Mouse (Mus musculus) embryo, embryonic 9.5 days (tissue): ENCODE data around the gene Nme3.
A peak's percentile ranks its signal among the peaks of the same experiment; 100 is the strongest.
"Not testable (repeated sequence)": the region's sequence is repeated elsewhere in the genome, so short reads cannot be mapped to it uniquely, and the experiment has no call there.

ENCODE experiments used
- DNase-seq: peaks from one replicate; pipeline ENCODE4 v3.0.0-alpha.2; 2017; ENCODE audit errors: extremely low spot score

The Nme3 gene

GRCm38 (mm10) chr17:24899153-24899552 is 2.9 kb downstream of the Nme3 start:
- no peak for DNase-seq

DNA sequence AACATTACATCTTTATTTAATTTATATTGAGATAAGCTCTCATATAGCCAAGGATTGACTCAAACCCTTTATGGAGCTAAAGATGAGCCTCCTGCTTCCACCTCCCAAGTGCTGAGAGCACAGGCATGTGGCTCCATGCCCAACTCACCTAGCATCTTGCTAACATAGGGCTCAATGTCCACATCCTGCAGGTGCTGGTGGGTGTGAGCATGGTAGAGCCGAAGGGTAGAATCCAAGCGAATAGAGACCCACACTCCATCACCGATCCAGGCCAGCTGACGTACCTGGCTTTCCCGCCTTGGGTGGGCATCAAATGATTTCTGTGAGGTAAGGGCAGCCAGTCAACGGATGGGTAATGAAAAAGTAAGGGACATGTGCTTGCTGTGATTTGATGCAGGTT is 3.7 kb downstream of the Nme3 start:
- no peak for DNase-seq

DNA sequence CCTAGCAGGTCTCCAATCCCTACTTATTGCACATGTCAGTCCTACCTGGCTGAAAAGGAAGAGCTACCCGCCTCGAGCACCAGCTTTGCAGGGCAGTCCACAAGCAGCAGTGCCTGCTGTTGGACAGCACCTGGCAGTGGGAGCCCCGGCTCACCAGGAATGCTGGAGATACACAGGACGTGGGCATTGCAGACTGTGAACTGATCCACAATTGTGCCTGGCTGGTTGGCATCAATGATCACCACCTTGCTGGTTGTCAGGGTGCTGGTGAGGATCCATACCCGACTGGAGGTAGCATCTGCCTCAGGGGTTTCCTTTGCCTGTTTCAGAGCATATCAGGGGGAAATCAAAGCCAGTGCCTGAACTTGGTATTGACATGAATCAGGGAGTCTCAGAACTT is 5.8 kb downstream of the Nme3 start:
- DNase-seq = no peak

- no peak for DNase-seq
These were observed 6.6 kb downstream of the Nme3 start for GRCm38 (mm10) chr17:24902671-24903474.

DNA sequence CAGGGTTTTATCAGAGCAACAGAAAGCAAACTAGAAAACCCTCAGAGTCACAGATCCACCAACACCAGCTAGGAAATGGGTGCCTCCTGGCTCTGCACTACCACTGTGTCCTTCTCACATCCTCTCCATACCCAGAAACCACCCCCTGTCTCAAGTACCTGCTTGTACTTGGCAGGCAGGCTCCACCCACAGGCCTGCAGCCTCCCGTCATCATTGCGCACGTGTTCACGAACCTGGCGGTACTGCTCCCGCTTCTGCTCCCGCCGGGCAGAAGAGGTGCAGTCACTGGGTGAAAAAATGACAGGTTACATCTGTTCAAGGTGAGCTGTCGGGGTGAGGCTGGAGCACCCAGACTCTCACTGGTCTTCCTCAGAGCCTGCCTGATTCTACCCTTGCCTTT is 7.5 kb downstream of the Nme3 start:
- no peak for DNase-seq

- DNase-seq = no peak
These were observed 11.3 kb downstream of the Nme3 start for GRCm38 (mm10) chr17:24907591-24907990.

DNA sequence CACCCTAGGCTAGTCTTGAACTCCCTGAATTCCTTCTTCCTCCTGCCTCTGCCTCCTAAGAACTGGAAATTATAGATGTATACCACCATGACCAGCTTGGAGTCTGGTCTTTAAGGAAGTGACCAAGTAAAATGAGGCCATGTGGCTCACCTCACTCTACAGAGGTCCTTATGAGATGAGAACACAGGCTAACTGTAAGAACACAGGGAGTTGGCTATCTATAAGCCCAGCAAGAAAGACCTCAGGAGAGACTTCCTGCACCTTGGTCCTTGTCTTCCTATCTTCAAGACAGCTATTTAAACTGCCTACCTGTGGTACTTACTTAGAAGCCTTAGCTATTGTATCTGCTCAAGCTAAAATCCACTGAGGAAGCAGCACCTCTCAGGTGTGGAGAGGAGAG is 17.7 kb downstream of the Nme3 start:
- no peak for DNase-seq

- no peak for DNase-seq
These were observed 26.9 kb downstream of the Nme3 start for GRCm38 (mm10) chr17:24923246-24923645.

DNA sequence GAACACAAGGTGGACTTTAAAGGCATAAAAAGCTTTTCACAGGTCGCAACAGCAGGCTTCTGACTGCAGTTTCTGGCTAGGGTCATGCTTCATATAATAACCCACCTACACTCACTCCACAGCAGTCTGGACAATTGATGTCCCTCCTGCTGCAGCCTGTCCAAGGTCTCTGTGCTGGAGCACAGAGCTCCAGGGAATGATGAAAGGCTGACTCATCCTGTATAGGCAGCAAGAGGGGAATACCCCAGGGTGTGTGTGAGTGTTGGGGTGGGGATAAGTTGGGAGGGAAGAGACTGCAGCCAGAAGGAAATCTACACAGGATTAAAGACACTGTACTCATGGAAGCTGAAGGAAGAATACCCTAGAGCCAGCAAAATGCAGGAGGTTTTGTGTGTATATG is 33.2 kb downstream of the Nme3 start:
- no peak for DNase-seq

DNA sequence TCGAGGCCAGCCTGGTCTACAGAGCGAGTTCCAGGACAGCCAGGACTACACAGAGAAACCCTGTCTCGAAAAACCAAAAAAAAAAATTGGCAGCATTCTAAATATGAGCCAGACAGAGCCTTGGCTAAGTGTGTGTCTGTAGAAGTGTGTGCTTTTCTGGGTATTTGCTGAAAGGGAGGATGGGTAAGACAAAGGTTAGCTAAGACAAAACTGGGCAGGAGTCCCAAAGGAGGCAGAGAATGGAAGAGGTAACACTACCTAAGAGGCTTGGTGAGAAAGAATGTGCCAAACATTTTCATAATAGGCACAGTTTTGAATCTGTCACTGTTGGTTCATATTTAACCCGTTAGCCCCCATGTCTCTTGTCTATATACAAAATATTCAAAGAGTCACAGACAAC is 36.1 kb downstream of the Nme3 start:
- DNase-seq = no peak

DNA sequence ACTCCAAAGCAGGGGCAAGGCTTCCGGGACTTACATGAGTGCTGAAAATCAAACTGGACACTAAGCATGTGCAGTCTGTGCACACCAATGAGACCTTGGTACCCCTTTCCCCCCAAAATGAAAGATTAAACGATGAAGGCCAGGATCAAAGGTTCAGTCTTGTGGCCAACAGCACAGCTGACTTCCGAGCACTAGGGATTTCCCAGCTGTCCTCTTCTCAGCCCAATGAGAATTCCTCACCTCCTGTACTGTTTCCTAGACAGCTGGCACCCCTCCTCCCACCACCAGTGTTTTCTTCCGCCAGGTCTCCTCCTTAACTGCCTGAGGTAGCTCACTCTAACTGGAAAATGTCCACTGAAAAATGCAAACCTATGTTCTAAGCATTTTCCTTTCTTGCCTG is 36.9 kb downstream of the Nme3 start:
- no peak for DNase-seq

DNA sequence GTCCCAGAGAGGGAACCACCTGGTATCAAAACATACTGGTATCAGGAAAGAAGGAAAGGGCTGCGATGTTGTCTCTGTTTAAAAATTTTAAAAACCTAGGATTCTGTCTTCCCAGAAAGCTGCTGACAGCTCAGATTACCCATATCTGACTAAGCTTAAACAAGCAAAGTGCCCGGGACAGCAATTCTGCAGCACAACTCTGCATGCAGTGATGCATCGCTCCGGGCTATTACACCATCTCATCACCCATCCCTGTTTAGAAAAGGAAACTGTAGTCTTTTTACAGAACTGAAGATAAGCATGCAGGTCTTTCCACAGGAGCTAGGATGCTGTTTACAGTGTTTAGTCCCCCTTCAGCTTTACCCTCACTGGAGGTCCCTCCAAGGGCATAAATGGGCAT is 38.6 kb downstream of the Nme3 start:
- DNase-seq = no peak

GRCm38 (mm10) chr17:24935666-24936065 is 39.4 kb downstream of the Nme3 start:
- no peak for DNase-seq

DNA sequence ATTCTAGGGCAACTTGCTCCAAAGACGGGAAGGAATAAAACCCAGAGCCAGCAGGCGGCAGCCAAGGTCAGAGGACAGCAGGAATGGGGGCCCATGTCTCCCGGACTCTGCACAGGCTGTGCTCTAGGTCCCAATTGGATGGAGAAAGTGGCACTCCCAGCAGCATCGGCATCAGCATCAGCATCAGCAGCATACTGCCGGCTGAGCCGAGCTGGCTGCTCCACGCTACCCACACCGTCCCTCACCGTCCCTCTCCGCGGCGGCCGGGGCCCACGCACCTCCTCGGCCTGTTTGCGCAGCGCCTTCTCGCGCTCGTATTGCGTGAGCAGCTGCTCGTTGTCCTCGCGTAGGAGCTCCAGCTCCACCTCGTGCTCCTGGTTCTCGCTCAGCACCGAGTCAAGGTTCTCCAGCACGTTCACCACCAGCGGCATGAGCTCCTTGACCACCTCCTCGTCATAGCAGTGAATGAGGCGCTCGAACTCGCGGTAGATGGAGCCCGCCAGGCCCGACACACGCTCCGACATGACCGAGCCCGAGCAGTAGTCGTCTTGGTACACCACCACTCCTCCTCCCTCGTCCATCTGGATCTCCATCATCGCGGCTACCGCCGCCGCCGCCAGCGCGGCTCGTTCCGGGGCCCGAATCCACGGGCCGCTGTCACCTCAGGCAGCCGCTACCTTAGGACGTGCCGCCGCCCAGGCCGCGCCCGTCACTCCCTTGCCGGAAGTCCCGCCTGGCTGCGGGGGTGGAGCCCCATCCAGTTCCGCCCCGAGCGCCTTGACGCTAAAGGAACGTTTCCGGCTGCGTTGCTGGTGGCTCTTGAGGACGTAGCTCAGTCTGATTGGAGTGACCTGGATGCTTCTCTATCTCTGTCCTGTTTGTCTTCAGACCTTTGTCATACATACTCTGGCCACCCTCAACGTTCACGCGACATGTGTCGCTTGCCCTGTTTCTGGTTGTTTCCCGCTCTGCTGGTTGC is 40.2 kb downstream of the Nme3 start, which contains the start of gene Mapk8ip3:
TSS of gene Mapk8ip3 (minus strand) at position 719 of the 979 bp plus-strand sequence.
- DNase-seq = peak; percentile 91

DNA sequence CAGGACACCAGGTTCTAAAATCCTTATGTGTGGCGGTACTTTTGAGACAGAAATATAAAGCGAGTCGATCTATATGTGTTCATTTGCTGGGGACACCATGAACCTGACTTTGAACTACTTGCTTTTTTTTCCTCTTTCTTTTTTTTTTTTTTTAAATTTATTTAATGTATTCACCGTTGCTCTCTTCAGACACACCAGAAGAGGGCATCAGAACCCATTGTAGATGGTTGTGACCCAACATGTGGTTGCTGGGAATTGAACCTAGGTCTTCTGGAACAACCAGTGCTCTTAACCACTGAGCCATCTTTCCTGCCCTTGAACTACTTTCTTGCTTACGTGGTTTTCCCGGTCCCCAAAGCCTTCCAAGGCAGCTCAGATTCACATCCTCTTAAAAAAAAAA is 41.0 kb downstream of the Nme3 start:
- no peak for DNase-seq

GRCm38 (mm10) chr17:24942453-24942852 is 46.2 kb downstream of the Nme3 start:
- DNase-seq = peak; percentile 13

GRCm38 (mm10) chr17:24943036-24943435 is 46.7 kb downstream of the Nme3 start:
- DNase-seq = no peak

- DNase-seq = not testable (repeated sequence)
These were observed 47.3 kb downstream of the Nme3 start for GRCm38 (mm10) chr17:24943589-24943988.
